Mouse (Mus musculus): ENCODE measurements around the gene Gm3893.
"Not testable (repeated sequence)": the region's sequence is repeated elsewhere in the genome, so short reads cannot be mapped to it uniquely, and the experiment has no call there.

The Gm3893 gene

DNA sequence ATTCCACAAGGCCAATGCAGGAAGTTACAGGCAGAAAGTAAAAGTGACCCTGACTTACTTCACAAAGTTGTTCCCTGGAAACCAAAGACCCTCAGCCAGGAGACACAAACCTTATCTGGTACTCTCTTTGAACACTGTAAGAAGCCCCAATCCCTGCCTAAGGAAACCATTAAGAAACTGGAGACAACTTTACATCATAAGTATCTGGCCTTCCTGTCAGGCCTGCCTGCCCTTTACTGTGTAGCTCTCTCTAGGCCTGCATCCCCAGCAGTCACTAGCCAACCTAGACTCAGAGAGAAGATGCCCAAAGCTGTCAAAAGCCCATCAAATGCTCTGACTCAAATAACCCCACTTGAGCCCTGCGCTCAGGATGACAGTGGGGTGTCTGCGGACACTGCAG, at the start of gene Gm3893:
Gene Gm3893 (plus strand): TSS at position 301 of the 400 bp plus-strand sequence.
- DNase-seq, result not testable (repeated sequence)

DNA sequence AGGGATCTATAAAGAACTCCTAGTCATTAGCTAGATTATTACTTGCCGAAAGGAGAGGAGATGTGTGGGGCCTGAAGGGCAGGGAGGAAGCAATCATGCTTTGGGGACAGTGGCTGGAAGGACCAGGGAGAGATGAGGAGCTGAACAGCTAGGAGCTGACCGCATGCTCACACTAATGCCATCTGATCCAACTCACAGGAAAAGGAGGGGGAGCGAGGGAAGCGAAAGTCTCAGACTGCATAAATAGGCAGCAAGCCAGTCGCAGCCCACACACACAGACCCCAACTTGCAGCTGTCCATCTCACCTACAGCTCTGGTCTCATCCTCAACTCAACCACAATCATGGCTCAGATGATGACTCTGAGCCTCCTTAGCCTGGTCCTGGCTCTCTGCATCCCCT, 23.5 kb downstream of the Gm3893 start, which contains the start of gene Gm13304:
Gene Gm13304 (plus strand): TSS at position 301 of the 400 bp plus-strand sequence.
- not testable (repeated sequence) for DNase-seq

Data from kidney, postnatal 25 days (tissue).